Mouse (Mus musculus) erythroblast, embryonic 14.5 days (primary cell): Measurements from ENCODE around the gene Gtf3c2.

Experiments
- GATA1 ChIP-seq: IDR thresholded peaks from 2 replicates; pipeline ENCODE4 v1.6.1; 2012; ENCODE audit warnings: low read length, inconsistent platforms, mixed read lengths
- TAL1 ChIP-seq: IDR thresholded peaks from 3 replicates; pipeline ENCODE4 v1.6.1; 2012; ENCODE audit warnings: low read length, inconsistent platforms, mixed read lengths

DNA sequence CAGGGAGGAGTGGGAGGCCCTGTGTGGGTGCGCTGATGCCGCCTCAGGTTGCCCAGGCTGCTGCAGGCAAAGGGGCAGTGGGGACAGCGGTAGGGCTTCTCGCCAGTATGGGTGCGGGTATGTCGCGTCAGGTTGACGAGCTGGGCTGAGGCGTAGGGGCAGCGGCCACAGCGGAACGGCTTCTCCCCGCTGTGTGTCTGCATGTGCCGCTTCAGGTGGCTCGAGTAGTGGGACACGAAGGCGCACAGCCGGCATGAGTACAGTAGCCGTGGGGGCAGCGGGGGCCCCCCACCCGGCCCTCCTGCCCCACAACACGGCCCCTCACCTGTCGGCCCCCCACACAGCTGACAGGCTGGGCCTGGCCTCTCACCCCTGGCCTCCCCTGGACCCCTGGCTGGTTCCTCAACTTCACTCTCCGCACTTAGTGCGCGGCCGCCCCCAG, 20.4 kb upstream of the Gtf3c2 start:
- TF ChIP-seq GATA1 (no peak), TAL1 (no peak)
